Mouse (Mus musculus) midbrain, embryonic 11.5 days (tissue): ENCODE measurements around the gene Grik1. TPM values are rescaled to one million over a fixed set of nuclear protein-coding genes. Genes with fewer than 3 reads are reported as not detected.

Source experiments
- ATAC-seq: fragments of 200-750 bp; cut with Nextera tagmentation; 2 replicates; pipeline ENCODE4 v1.8.0; 2017; ENCODE audit warnings: moderate TSS enrichment, moderate library complexity; ENCODE audit not compliant: low FRiP score
- DNase-seq: peaks from one replicate; pipeline ENCODE4 v3.0.0; 2015; ENCODE audit warnings: low spot score; ENCODE audit errors: missing footprints
- H3K27ac ChIP-seq: fragments of 300-500 bp; sonication (generic); 2 replicates; pipeline ENCODE4 v1.5.1; 2014; ENCODE audit warnings: low read depth, low read length
- H3K27me3 ChIP-seq: fragments of 300-500 bp; sonication (generic); 2 replicates; pipeline ENCODE4 v1.6.1; 2014; ENCODE audit warnings: mild to moderate bottlenecking, low read length, moderate library complexity, mixed read lengths; ENCODE audit not compliant: control insufficient read depth, insufficient read depth
- H3K36me3 ChIP-seq: fragments of 300-500 bp; sonication (generic); 2 replicates; pipeline ENCODE4 v1.6.1; 2014; ENCODE audit warnings: mild to moderate bottlenecking, low read length, moderate library complexity, mixed read lengths; ENCODE audit not compliant: control insufficient read depth, insufficient read depth
- H3K4me1 ChIP-seq: fragments of 300-500 bp; sonication (generic); 2 replicates; pipeline ENCODE4 v1.6.1; 2014; ENCODE audit warnings: low read length; ENCODE audit not compliant: control insufficient read depth, insufficient read depth
- H3K4me2 ChIP-seq: fragments of 300-500 bp; sonication (generic); 2 replicates; pipeline ENCODE4 v1.6.1; 2014; ENCODE audit warnings: mild to moderate bottlenecking, moderate library complexity
- H3K4me3 ChIP-seq: fragments of 300-500 bp; sonication (generic); 2 replicates; pipeline ENCODE4 v1.5.1; 2014; ENCODE audit warnings: low read depth, low read length
- H3K9ac ChIP-seq: fragments of 300-500 bp; sonication (generic); 2 replicates; pipeline ENCODE4 v1.6.1; 2014; ENCODE audit warnings: low read length
- H3K9me3 ChIP-seq: fragments of 300-500 bp; sonication (generic); 2 replicates; pipeline ENCODE4 v1.6.1; 2016; ENCODE audit warnings: low read length; ENCODE audit not compliant: control insufficient read depth
- WGBS: fragments of 180-500 bp; shearing (Covaris S2); extraction: QIAGEN DNeasy Blood & Tissue Kit; methylation state at CpG from one replicate; pipeline ENCODE4 v1.1.7; 2014; 5-methylcytosine and 5-hydroxymethylcytosine counted together
- polyA plus RNA-seq: library from polyadenylated mRNA; unstranded; fragments of >200 nt; fragmentation: Nextera tagmentation; extraction: Ambion mirVana; gene quantifications from 2 replicates; pipeline ENCODE4 v1.2.1, GENCODE M21; 2014

Gene Grik1
- polyA plus RNA-seq, 1 experiment from 2014 or later, result 2.9 TPM

DNA sequence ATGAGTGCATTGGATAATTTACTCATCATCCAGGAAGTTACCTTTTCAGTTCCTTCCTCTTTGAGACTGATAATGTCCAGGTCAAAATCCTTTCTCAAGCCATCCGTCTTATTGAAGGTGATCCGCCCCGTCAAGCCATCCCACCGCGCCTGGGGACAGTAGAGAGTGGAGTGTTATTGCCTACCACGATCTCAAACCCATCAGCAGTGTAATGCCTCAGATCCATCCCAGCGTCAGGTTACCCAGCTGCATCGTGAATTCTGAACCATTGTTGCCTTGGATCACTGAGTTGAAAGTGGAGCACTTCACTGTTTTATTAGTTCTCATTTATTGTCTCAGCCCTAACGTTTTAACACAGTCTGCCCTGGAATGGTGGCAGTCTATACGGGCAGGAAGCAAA lies 332.6 kb downstream of the Grik1 start:
- Histone ChIP-seq H3K4me3 (no peak overlapping the region), H3K4me1 (no peaks in the 10 kb centered on the region), H3K4me2 (no peak overlapping the region), H3K9ac (no peak overlapping the region), H3K9me3 (no peaks in the 10 kb centered on the region), H3K27me3 (no peaks in the 10 kb centered on the region), H3K27ac (no peak overlapping the region), H3K36me3 (no peaks in the 10 kb centered on the region)
- ATAC-seq (no peak), DNase-seq (no peak)
- 90% methylated on average over 10 of the region's 10 CpGs for WGBS

DNA sequence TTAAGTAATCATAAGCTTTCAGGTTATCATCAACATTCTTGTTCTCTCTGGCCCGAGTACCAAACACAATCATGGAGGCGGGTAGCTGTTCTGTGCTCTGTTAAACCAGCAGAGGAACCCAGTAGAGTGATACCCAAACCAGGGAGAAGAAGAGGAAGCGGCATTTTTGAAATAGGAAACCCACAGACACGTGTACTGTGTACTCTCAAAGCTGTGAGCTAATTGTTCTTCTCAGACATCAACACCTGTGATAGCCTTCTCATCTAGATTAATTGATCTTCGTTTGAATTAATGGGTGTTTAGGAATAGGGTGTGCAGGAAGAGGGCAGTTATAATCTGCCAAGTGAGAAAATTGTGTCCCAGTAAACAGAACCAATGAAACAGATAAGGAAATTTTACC lies 333.9 kb downstream of the Grik1 start:
- ATAC-seq, result no peak
- Histone ChIP-seq H3K4me3 (no peak overlapping the region), H3K9ac (no peak overlapping the region), H3K4me2 (no peak overlapping the region), H3K9me3 (no peaks in the 10 kb centered on the region), H3K36me3 (no peaks in the 10 kb centered on the region), H3K4me1 (no peaks in the 10 kb centered on the region), H3K27me3 (no peaks in the 10 kb centered on the region), H3K27ac (no peak overlapping the region)
- no peak for DNase-seq
- WGBS, result 83% methylated on average over 5 of the region's 5 CpGs

DNA sequence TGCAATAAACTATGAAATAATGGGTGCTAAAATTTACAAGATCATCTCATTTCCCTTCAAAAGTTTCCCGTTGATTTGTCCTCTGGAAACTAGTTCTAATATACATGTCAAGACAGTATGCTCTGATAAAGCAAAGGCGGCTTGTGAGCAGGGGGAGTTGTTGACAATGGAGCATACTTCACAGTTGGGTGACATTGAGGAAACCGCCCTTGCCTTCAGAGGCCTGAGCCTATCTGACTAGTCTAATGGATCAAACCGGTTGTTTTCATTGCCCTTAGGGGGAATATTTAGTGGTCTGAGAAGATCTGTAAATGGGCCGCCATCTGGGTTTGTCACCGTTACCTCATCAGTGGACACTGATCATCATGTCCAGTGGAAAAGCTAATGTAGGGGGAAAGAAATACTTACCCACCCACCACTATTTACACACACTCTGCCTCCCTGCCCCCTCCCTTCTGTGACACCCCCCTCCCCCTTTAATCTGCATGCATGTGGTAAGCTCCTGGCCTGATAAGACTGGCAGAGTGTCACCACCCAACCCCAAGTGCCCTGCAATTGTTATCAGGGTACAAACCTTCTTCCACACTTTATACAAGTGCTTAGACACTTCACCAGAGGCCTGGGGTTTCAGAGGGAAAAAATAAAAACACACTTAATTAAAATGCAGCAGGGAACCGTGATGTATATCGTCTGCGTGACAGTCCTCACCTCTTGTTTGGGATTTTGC lies 335.2 kb downstream of the Grik1 start:
- no peaks in the 10 kb centered on the region for H3K27me3 ChIP-seq

DNA sequence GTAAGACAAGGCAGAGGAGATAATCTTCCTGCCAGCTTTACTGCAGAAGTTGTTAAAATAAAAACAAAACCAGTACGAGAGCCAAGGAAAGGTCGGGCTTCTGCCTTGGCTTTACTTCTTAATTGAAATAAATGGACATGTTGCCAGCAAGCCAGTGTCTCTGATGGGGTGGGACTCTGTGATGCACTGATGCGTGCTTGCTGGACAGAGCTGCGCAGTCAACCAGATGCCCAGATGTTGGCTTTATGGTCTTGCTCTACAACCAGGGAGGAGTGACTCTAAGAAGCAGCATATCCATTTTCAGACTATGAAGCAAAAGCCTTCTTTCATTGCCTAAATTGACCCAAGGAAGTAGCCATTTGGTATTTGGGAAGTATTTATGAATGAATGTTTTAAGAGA lies 336.9 kb downstream of the Grik1 start:
- H3K9me3 ChIP-seq, result no peaks in the 10 kb centered on the region
- WGBS, result 84% methylated on average over 4 of the region's 4 CpGs
- ATAC-seq, result no peak

More for the DNA sequence above, 335.2 kb downstream of the Grik1 start:
- Histone ChIP-seq H3K36me3 (no peaks in the 10 kb centered on the region), H3K27ac (no peak overlapping the region), H3K4me1 (no peaks in the 10 kb centered on the region), H3K4me3 (no peak overlapping the region), H3K4me2 (no peak overlapping the region), H3K9ac (no peak overlapping the region), H3K9me3 (no peaks in the 10 kb centered on the region)
- ATAC-seq (no peak), DNase-seq (no peak)
- 87% methylated on average over 9 of the region's 9 CpGs for WGBS

DNA sequence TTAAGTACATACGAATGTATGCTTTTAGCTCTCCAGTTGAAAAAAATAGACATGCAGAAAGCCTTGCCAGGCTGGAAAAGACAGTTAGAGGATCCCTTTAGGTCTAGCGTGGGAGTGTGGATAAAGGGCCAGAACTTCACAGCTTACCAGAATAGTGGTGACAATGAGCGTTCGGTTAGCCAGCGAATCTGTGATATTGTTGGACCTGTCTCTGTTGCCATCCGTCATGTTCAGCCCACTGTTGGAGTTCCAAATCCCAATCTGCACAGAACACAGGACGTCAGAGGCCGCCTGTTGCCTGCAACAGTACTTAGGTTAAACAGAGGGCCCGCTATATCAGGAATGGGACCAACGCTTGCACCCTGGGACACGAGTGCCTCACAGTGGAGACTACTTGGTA lies 340.2 kb downstream of the Grik1 start:
- Histone ChIP-seq H3K4me1 (no peaks in the 10 kb centered on the region), H3K4me3 (no peak overlapping the region), H3K4me2 (no peak overlapping the region), H3K27me3 (no peaks in the 10 kb centered on the region), H3K9me3 (no peaks in the 10 kb centered on the region), H3K9ac (no peak overlapping the region), H3K27ac (no peak overlapping the region), H3K36me3 (no peaks in the 10 kb centered on the region)
- 93% methylated on average over 11 of the region's 11 CpGs for WGBS
- peak; percentile 69 for DNase-seq
- no peak for ATAC-seq

More for the DNA sequence above, 336.9 kb downstream of the Grik1 start:
- no peak overlapping the region for H3K9ac ChIP-seq
- no peaks in the 10 kb centered on the region for H3K27me3 ChIP-seq
- no peaks in the 10 kb centered on the region for H3K36me3 ChIP-seq
- H3K27ac ChIP-seq, result no peak overlapping the region
- DNase-seq, result no peak
- H3K4me1 ChIP-seq, result no peaks in the 10 kb centered on the region
- no peak overlapping the region for H3K4me3 ChIP-seq
- no peak overlapping the region for H3K4me2 ChIP-seq

DNA sequence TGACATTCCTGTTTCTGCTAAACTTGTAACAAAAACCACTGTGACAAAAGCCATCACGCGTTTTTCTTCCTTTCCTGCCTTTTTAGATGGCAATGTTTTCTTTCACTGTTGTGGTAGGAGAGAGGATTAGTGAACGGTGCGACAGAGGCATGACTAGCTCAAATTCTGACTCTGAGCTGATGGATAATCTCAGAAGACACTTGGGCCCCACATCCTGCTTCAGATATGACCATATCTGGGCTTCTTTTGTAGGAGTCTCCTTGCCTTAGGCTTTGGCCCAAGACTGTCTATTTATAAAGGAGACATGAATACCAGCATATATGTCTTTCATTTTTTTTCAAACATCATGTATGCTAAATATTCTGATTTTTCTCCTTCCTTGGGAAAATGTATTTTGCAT lies 341.9 kb downstream of the Grik1 start:
- WGBS, result 73% methylated on average over 4 of the region's 4 CpGs

DNA sequence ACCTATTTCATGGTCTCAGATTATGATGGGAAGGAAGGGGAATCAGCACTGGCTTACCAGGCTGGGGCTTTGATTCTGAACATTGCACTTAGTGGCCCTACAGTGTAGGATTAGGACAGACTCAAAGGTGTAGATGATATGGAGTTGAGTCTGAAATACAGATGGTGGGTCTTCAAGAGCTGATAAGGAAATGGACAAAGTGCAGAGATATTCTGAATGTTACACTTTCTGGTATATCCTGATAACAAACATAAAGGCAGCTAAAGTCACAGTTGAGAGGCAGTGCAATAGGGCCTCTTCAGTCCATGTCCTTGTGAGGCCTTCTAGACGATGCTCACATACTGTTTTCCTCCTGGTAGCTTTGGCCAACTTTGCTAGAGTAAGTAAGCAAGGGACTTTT lies 345.7 kb downstream of the Grik1 start:
- H3K9me3 ChIP-seq, result no peaks in the 10 kb centered on the region
- no peak overlapping the region for H3K4me2 ChIP-seq
- H3K36me3 ChIP-seq, result no peaks in the 10 kb centered on the region
- H3K27ac ChIP-seq, result no peak overlapping the region
- WGBS, result 89% methylated on average over 1 of the region's 1 CpGs
- H3K4me1 ChIP-seq, result no peaks in the 10 kb centered on the region
- DNase-seq (no peak), ATAC-seq (no peak)
- H3K9ac ChIP-seq, result no peak overlapping the region
- H3K27me3 ChIP-seq, result no peaks in the 10 kb centered on the region
- H3K4me3 ChIP-seq, result no peak overlapping the region

More for the DNA sequence above, 341.9 kb downstream of the Grik1 start:
- Histone ChIP-seq H3K9me3 (no peaks in the 10 kb centered on the region), H3K36me3 (no peaks in the 10 kb centered on the region), H3K4me2 (no peak overlapping the region), H3K27me3 (no peaks in the 10 kb centered on the region), H3K27ac (no peak overlapping the region), H3K4me1 (no peaks in the 10 kb centered on the region), H3K9ac (no peak overlapping the region), H3K4me3 (no peak overlapping the region)
- DNase-seq (peak; percentile 45), ATAC-seq (no peak)

DNA sequence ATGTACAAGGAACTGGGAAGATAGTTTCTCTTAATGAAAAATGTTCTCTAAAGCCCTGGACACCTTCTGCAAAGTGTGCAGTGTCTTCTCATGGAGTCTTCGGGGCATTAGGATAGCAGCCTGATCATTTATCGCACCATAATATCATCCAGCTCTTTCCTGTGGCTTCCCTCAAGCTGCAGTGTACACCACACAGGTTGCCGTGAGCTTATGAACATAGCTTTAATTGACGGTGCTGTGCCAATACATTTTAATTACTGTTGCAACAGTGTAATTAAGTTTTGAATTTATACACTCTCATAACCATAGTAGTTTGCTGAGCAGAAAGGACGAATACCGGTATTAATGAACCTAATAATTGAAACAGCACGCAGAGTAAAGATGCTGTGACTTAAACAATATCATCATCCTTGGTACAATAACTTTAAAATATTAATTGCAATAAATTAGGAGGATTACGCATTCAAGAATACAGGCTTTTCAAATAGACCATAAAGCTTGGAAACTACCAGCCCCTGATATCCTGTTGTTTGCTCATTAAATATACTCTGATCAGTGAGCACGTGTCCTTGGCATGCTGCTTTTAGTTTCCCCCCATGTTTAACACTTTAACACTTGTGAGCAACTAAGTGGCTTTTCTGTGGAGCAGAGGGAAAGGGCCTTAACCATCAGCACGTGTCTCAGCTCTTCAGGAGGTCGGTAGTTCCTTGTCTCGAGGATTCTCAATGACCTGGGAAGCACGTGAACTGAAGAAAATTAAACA lies 347.8 kb downstream of the Grik1 start:
- H3K27me3 ChIP-seq, result no peaks in the 10 kb centered on the region
- H3K4me1 ChIP-seq, result no peaks in the 10 kb centered on the region
- H3K9me3 ChIP-seq, result no peaks in the 10 kb centered on the region

DNA sequence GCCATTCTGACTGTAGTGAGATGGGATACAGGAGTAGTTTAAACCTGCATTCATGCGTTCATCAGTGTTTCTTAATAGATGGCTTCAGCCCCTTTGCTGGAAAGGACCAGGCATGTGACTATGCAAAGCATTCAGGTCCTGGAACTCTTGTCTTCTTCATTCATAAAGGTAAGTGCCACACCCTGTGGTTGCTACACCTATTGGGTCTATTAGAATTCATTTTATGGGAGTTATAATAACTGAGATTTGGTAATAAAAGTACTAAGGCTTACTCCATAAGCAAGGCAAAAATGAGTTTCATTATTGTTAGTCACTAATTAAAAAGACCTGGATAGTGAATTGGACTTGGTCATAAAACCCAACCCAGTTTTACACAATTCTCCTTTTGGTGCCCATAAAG lies 355.4 kb downstream of the Grik1 start:
- Histone ChIP-seq H3K9ac (no peak overlapping the region), H3K27me3 (no peaks in the 10 kb centered on the region), H3K27ac (no peak overlapping the region), H3K9me3 (no peaks in the 10 kb centered on the region), H3K4me2 (no peak overlapping the region), H3K4me3 (no peak overlapping the region), H3K4me1 (no peaks in the 10 kb centered on the region), H3K36me3 (no peaks in the 10 kb centered on the region)
- WGBS, result 81% methylated on average over 1 of the region's 1 CpGs
- DNase-seq, result peak; percentile 28
- ATAC-seq, result no peak

More for the DNA sequence above, 347.8 kb downstream of the Grik1 start:
- ATAC-seq, result no peak
- peak; percentile 61 for DNase-seq
- no peak overlapping the region for H3K4me3 ChIP-seq
- no peaks in the 10 kb centered on the region for H3K36me3 ChIP-seq
- H3K27ac ChIP-seq, result no peak overlapping the region
- 90% methylated on average over 13 of the region's 13 CpGs for WGBS
- no peak overlapping the region for H3K9ac ChIP-seq
- H3K4me2 ChIP-seq, result no peak overlapping the region
